In genomic region chr2:73527956-73528355, GRCm38 (mm10) we compare ENCODE assay signal across 9 mouse cellular contexts. TPM values are rescaled to one million over a fixed set of nuclear protein-coding genes. Genes with fewer than 3 reads are reported as not detected.
DNase-seq lines count a peak whose midpoint lies in the region; ATAC-seq and TF ChIP-seq lines count a peak whose summit lies in the region.
"Had no signal": no experiment of that assay in that cellular context is flagged by ENCODE, and none has a peak within 500 bp of the region (broad histone marks: within the 10 kb centered on the region; RNA-seq: fewer than 3 reads in every experiment).

No protein-coding gene starts in this region.

- no peaks in the 10 kb centered on the region for H3K36me3 ChIP-seq in heart, embryonic 13.5 days
- H3K36me3 ChIP-seq in hindbrain, embryonic 10.5 days = 0 out of 2 replicates have a peak, but pooled peaks cover 8% of the 10 kb centered on the region
- H3K36me3 ChIP-seq in liver, postnatal 0 days (replicated peaks; ENCODE audit: insufficient read depth, low read length) = no peaks in the 10 kb centered on the region

- H3K9ac ChIP-seq in heart, embryonic 13.5 days = peak overlapping the region; percentile 55
- no peak overlapping the region for H3K9ac ChIP-seq in liver, postnatal 0 days (replicated peaks)

- H3K27ac ChIP-seq in heart, embryonic 13.5 days (replicated peaks) = no peak overlapping the region
- peak overlapping the region; percentile 69 for H3K27ac ChIP-seq in brown adipose tissue, adult 24 weeks (replicated peaks; ENCODE audit: low read depth, low read length)
- no peak overlapping the region for H3K27ac ChIP-seq in hindbrain, embryonic 10.5 days
- H3K27ac ChIP-seq in liver, postnatal 0 days (ENCODE audit: low read depth) = no peak overlapping the region

- no peaks in the 10 kb centered on the region for H3K27me3 ChIP-seq in heart, embryonic 13.5 days (replicated peaks)
- H3K27me3 ChIP-seq in hindbrain, embryonic 10.5 days (ENCODE audit: insufficient read depth, poor library complexity, severe bottlenecking) = no peaks in the 10 kb centered on the region
- H3K27me3 ChIP-seq in liver, postnatal 0 days (ENCODE audit: insufficient read depth, low read length) = peaks cover 10% of the 10 kb centered on the region

- no peak for ATAC-seq in heart, embryonic 13.5 days (ENCODE audit: extremely low read depth, insufficient number of reproducible peaks, low FRiP score, low TSS enrichment)
- ATAC-seq in liver, postnatal 0 days = no peak
- ATAC-seq in megakaryocyte progenitor cell, adult 5-6 weeks (replicated peaks; ENCODE audit: poor library complexity) = no peak

- no peak for TF ChIP-seq CTCF in liver, postnatal 0 days (IDR thresholded peaks at IDR 0.05; ENCODE audit: low read depth)

- DNase-seq in heart, adult 18-20 months = no peak
- no peak for DNase-seq in hindbrain, embryonic 10.5 days (ENCODE audit: low spot score)
- DNase-seq in liver, postnatal 0 days = no peak
- no peak for DNase-seq in urinary bladder, adult 2 months (ENCODE audit: low spot score)
- no peak for DNase-seq in layer of hippocampus, adult 9-11 months
- DNase-seq: thymus, postnatal 14 days had no signal

- H3K4me1 ChIP-seq in heart, embryonic 13.5 days = peaks cover 30% of the 10 kb centered on the region
- H3K4me1 ChIP-seq in brown adipose tissue, adult 24 weeks (ENCODE audit: control insufficient read depth, insufficient read depth, insufficient read length, low read length) = peaks cover 26% of the 10 kb centered on the region
- H3K4me1 ChIP-seq in hindbrain, embryonic 10.5 days (replicated peaks) = peaks cover 49% of the 10 kb centered on the region
- peaks cover 13% of the 10 kb centered on the region for H3K4me1 ChIP-seq in liver, postnatal 0 days (ENCODE audit: insufficient read depth)

- H3K4me2 ChIP-seq in heart, embryonic 13.5 days = peak overlapping the region; percentile 94
- peak overlapping the region; percentile 95; the same call in 1 of the 2 replicates for H3K4me2 ChIP-seq in liver, postnatal 0 days (ENCODE audit: low read depth, low read length)

- no peak for TF ChIP-seq EP300 in liver, postnatal 0 days (IDR thresholded peaks at IDR 0.05; ENCODE audit: low read depth)

- no peaks in the 10 kb centered on the region for H3K9me3 ChIP-seq in heart, embryonic 13.5 days
- no peaks in the 10 kb centered on the region for H3K9me3 ChIP-seq in hindbrain, embryonic 10.5 days
- no peaks in the 10 kb centered on the region for H3K9me3 ChIP-seq in liver, postnatal 0 days (ENCODE audit: low read length)

- WGBS in heart, embryonic 13.5 days = 74% methylated on average over 11 of the region's 11 CpGs
- WGBS in hindbrain, embryonic 10.5 days = 82% methylated on average over 11 of the region's 11 CpGs
- WGBS in liver, postnatal 0 days (ENCODE audit: insufficient replicate concordance) = 83% methylated on average over 11 of the region's 11 CpGs

- peak overlapping the region; percentile 91 for H3K4me3 ChIP-seq in heart, embryonic 13.5 days
- peak overlapping the region; percentile 92 for H3K4me3 ChIP-seq in brown adipose tissue, adult 24 weeks (ENCODE audit: insufficient read depth, low read depth, low read length)
- H3K4me3 ChIP-seq in hindbrain, embryonic 10.5 days = peak overlapping the region; percentile 88
- no peak overlapping the region for H3K4me3 ChIP-seq in liver, postnatal 0 days (ENCODE audit: low read depth, low read length)

RNA-seq across cellular contexts. Expression of gene Wipf1, which starts 1.6 kb away (rescaled TPM):
- polyA plus RNA-seq in heart, embryonic 13.5 days (2015; fragmentation: Nextera tagmentation; extraction: Ambion mirVana) = 4.0 and 5.0 TPM in 2 replicates
- 10 to 100 TPM; 11.2 to 14.0 TPM for total RNA-seq in heart, adult 18-20 months (2021)
- 7.1 and 8.0 TPM in 2 replicates for polyA plus RNA-seq in brown adipose tissue, adult 24 weeks (2012; ENCODE audit: insufficient read depth, insufficient read length, missing spikeins)
- 8.6 TPM in 2 replicates for polyA plus RNA-seq in hindbrain, embryonic 10.5 days (2016; fragmentation: Nextera tagmentation; extraction: Ambion mirVana)
- polyA plus RNA-seq in liver, postnatal 0 days (2015; fragmentation: Nextera tagmentation; extraction: Ambion mirVana) = 4.3 TPM in 2 replicates
- 33.6 and 39.1 TPM in 2 replicates for total RNA-seq in megakaryocyte progenitor cell, adult 5-6 weeks (2015)
- 12.7 and 13.7 TPM in 2 replicates for total RNA-seq in megakaryocyte progenitor cell, adult 5-6 weeks (2017)
- 10.2 and 17.4 TPM in 2 replicates for polyA plus RNA-seq in urinary bladder, adult 2 months (2012; rRNA removed)

RNA-seq across cellular contexts. Expression of gene Chrna1, which starts 52.2 kb away (rescaled TPM):
- polyA plus RNA-seq in heart, embryonic 13.5 days (2015; fragmentation: Nextera tagmentation; extraction: Ambion mirVana) = 0.15 and 0.37 TPM in 2 replicates
- total RNA-seq in heart, adult 18-20 months (2021) = under 1 TPM in 1 of 2 experiments, not detected in 1; 0.05 TPM
- polyA plus RNA-seq in brown adipose tissue, adult 24 weeks (2012; ENCODE audit: insufficient read depth, insufficient read length, missing spikeins) = not detected in 2 replicates
- polyA plus RNA-seq in hindbrain, embryonic 10.5 days (2016; fragmentation: Nextera tagmentation; extraction: Ambion mirVana) = 0.69 and 1.00 TPM in 2 replicates
- polyA plus RNA-seq in liver, postnatal 0 days (2015; fragmentation: Nextera tagmentation; extraction: Ambion mirVana) = 0.06 and 0.18 TPM in 2 replicates
- 0.02 TPM in 1 of 2 replicates, not detected in the other for total RNA-seq in megakaryocyte progenitor cell, adult 5-6 weeks (2015)
- not detected in 2 replicates for total RNA-seq in megakaryocyte progenitor cell, adult 5-6 weeks (2017)
- 0.01 TPM in 1 of 2 replicates, not detected in the other for polyA plus RNA-seq in urinary bladder, adult 2 months (2012; rRNA removed)
